Mouse (Mus musculus) intestine, embryonic 14.5 days (tissue): ENCODE measurements around the gene Ces2b. TPM values are rescaled to one million over a fixed set of nuclear protein-coding genes. Genes with fewer than 3 reads are reported as not detected.
"Not testable (repeated sequence)": the region's sequence is repeated elsewhere in the genome, so short reads cannot be mapped to it uniquely, and the experiment has no call there.

Source experiments
- ATAC-seq: fragments of 200-750 bp; cut with Nextera tagmentation; replicated peaks from 2 replicates; pipeline ENCODE4 v1.8.0; 2017; ENCODE audit warnings: low read depth, moderate number of reproducible peaks, moderate TSS enrichment, moderate library complexity; ENCODE audit not compliant: low FRiP score, low TSS enrichment
- DNase-seq: peaks from one replicate; pipeline ENCODE4 v3.0.0-alpha.2; 2018; ENCODE audit warnings: low spot score
- H3K27ac ChIP-seq: fragments of 300-500 bp; sonication (generic); 2 replicates; pipeline ENCODE4 v1.5.1; 2014; ENCODE audit warnings: low read depth, mild to moderate bottlenecking, control low read depth
- H3K27me3 ChIP-seq: fragments of 300-500 bp; sonication (generic); replicated peaks from 2 replicates; pipeline ENCODE4 v1.6.1; 2014; ENCODE audit warnings: low read length, control low read depth; ENCODE audit not compliant: control insufficient read depth, insufficient read depth
- H3K36me3 ChIP-seq: fragments of 300-500 bp; sonication (generic); 2 replicates; pipeline ENCODE4 v1.6.1; 2014; ENCODE audit warnings: low read length, control low read depth; ENCODE audit not compliant: control insufficient read depth, insufficient read depth
- H3K4me1 ChIP-seq: fragments of 300-500 bp; sonication (generic); replicated peaks from 2 replicates; pipeline ENCODE4 v1.6.1; 2014; ENCODE audit warnings: low read length, control low read depth, mixed read lengths; ENCODE audit not compliant: control insufficient read depth, insufficient read depth
- H3K4me2 ChIP-seq: fragments of 300-500 bp; sonication (generic); 2 replicates; pipeline ENCODE4 v1.6.1; 2014; ENCODE audit warnings: low read length
- H3K4me3 ChIP-seq: fragments of 300-500 bp; sonication (generic); 2 replicates; pipeline ENCODE4 v1.5.1; 2014; ENCODE audit warnings: low read depth, low read length, control low read depth, mixed read lengths
- H3K9ac ChIP-seq: fragments of 300-500 bp; sonication (generic); 2 replicates; pipeline ENCODE4 v1.6.1; 2014; ENCODE audit warnings: mild to moderate bottlenecking, low read length
- H3K9me3 ChIP-seq: fragments of 300-500 bp; sonication (generic); 2 replicates; pipeline ENCODE4 v1.6.1; 2016; ENCODE audit warnings: low read length, control low read depth; ENCODE audit not compliant: control insufficient read depth
- WGBS: fragments of 180-500 bp; shearing (Covaris S2); extraction: QIAGEN DNeasy Blood & Tissue Kit; methylation state at CpG from one replicate; pipeline ENCODE4 v1.1.7; 2014; 5-methylcytosine and 5-hydroxymethylcytosine counted together
- polyA plus RNA-seq: library from polyadenylated mRNA; unstranded; fragments of >200 nt; fragmentation: Nextera tagmentation; extraction: Ambion mirVana; gene quantifications from 2 replicates; pipeline ENCODE4 v1.2.1, GENCODE M21; 2014

Gene Ces2b
- polyA plus RNA-seq, 1 experiment from 2014 or later: 0.27 TPM

- Histone ChIP-seq H3K4me3 (no peak overlapping the region), H3K36me3 (no peaks in the 10 kb centered on the region), H3K9me3 (no peaks in the 10 kb centered on the region), H3K27me3 (no peaks in the 10 kb centered on the region), H3K9ac (no peak overlapping the region), H3K27ac (no peak overlapping the region), H3K4me2 (no peak overlapping the region), H3K4me1 (no peaks in the 10 kb centered on the region)
- DNase-seq: peak; percentile 36
- WGBS: 79% methylated on average over 1 of the region's 1 CpGs
- no peak for ATAC-seq
Observed at GRCm38 (mm10) chr8:104826912-104827311, 4.5 kb upstream of the Ces2b start.

DNA sequence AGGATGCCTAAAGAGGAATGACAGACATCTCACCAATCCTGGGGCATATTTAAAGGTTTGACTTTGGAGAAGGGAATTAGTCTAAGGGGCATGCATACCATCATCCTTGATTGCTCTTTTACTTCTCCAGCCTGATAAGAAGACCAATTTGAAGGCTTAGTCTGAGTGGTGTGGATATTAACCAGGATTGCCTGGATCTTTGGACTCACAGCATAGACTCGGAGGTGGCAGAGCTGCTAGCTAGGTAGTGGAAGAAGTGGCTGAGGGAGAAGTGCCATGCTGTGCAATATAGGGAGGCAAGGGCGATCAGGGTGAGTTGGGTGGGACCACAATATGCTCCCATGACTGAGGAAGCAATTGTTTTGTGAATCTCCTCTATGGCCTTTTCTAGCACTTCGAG is 3.2 kb upstream of the Ces2b start:
- no peaks in the 10 kb centered on the region for H3K27me3 ChIP-seq
- H3K9ac ChIP-seq: no peak overlapping the region
- DNase-seq: peak; percentile 1
- H3K4me2 ChIP-seq: no peak overlapping the region
- no peaks in the 10 kb centered on the region for H3K4me1 ChIP-seq
- no peak overlapping the region for H3K4me3 ChIP-seq
- H3K9me3 ChIP-seq: no peaks in the 10 kb centered on the region
- H3K27ac ChIP-seq: no peak overlapping the region
- WGBS: 76% methylated on average over 3 of the region's 3 CpGs
- no peaks in the 10 kb centered on the region for H3K36me3 ChIP-seq
- no peak for ATAC-seq

GRCm38 (mm10) chr8:104841360-104842078 is 10.1 kb downstream of the Ces2b start:
- H3K27me3 ChIP-seq: no peaks in the 10 kb centered on the region
- H3K9me3 ChIP-seq: no peaks in the 10 kb centered on the region
- no peak for DNase-seq
- H3K36me3 ChIP-seq: no peaks in the 10 kb centered on the region
- no peak overlapping the region for H3K4me3 ChIP-seq
- no peaks in the 10 kb centered on the region for H3K4me1 ChIP-seq
- WGBS: 84% methylated on average over 3 of the region's 3 CpGs
- no peak overlapping the region for H3K9ac ChIP-seq
- H3K27ac ChIP-seq: no peak overlapping the region
- no peak for ATAC-seq
- no peak overlapping the region for H3K4me2 ChIP-seq

DNA sequence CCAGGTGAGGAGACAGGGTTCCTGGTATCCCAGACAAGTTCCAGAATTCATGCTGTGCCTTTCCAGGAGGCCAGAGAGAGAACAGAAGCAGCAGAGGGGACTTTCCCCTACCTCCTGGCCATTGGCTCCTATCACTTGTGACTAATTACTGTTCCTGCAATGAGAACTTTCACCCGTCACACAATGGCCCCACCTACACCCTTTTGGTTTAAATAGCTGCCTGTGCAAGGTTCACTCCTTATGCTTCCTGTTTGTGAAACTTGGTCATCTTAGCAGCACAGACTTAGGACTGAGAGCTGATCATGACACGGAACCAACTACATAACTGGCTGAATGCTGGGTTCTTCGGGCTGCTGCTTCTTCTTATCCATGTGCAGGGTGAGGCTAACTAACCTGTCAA is 15.5 kb downstream of the Ces2b start, which contains the start of gene Ces2c:
Ces2c (plus strand) TSS at position 238 of the 400 bp plus-strand sequence.
- no peak within 1 kb of the TSS for H3K27ac ChIP-seq
- WGBS: 81% methylated on average over 3 of the region's 3 CpGs
- H3K4me2 ChIP-seq: no peak within 1 kb of the TSS
- DNase-seq (no peak), ATAC-seq (no peak)
- H3K27me3 ChIP-seq: no peaks in the 10 kb centered on the region
- H3K4me3 ChIP-seq: no peak within 1 kb of the TSS
- H3K36me3 ChIP-seq: no peaks in the 10 kb centered on the region
- H3K9ac ChIP-seq: no peak within 1 kb of the TSS
- H3K9me3 ChIP-seq: no peaks in the 10 kb centered on the region
- H3K4me1 ChIP-seq: no peaks in the 10 kb centered on the region

DNA sequence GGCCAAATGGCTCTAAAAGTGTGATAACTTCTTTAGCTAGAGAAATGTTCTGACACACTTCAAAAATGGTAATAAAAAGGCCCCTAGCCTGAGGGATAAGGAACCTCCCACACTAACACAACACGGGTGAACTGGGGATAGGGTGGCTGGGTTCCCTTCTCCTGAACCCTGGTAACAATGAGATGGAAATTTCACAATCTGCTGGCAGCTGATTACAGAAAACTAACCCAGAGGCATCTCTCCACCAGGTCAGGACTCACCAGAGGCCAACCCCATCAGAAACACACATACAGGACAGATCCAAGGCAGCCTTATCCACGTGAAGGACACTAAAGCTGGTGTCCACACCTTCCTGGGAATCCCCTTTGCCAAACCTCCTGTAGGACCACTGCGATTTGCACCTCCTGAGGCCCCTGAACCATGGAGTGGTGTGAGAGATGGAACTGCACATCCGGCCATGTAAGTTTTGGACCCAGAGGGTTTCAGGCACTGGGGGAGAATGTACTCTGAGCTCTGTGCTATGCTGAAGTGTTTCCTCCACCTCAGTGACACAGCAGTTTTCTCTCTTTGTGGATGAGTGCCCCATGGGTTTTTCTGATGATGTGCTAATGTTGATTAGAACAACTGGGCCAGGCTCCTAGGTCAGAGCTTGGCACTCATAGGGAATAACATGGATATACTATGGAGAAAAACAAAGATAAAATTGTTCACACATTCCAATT is 16.5 kb downstream of the Ces2b start:
- WGBS: 73% methylated on average over 4 of the region's 4 CpGs

GRCm38 (mm10) chr8:104866844-104867531 is 35.6 kb downstream of the Ces2b start:
- not testable (repeated sequence) for H3K4me1 ChIP-seq, ATAC-seq, H3K9ac ChIP-seq, H3K4me3 ChIP-seq, H3K36me3 ChIP-seq, H3K27ac ChIP-seq, H3K9me3 ChIP-seq, DNase-seq, H3K4me2 ChIP-seq, H3K27me3 ChIP-seq
- no CpG with 5 or more reads among the region's 4 CpGs for WGBS

More for the DNA sequence above, 16.5 kb downstream of the Ces2b start:
- Histone ChIP-seq H3K9me3 (no peaks in the 10 kb centered on the region), H3K36me3 (no peaks in the 10 kb centered on the region), H3K4me1 (no peaks in the 10 kb centered on the region), H3K9ac (no peak overlapping the region), H3K4me3 (no peak overlapping the region), H3K27me3 (no peaks in the 10 kb centered on the region), H3K27ac (no peak overlapping the region), H3K4me2 (no peak overlapping the region)
- no peak for DNase-seq
- no peak for ATAC-seq

DNA sequence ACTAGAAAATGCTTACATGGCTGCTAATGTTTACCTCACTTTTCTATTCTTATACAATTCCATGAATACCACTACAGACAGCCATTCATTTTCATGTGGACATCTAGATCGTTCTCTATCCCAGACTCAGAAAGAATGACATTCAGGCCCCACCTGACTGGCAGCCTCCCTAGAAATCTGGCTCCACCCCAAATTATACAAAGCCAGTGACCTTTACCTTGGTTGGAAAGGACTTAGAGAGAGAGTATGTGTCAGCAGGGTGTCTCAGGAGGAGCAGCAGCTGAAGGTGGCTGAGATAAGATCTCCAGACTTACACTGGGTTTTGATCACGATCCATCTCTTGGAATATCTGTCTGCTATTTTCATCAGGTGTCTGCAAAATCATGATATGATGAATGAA is 37.5 kb downstream of the Ces2b start:
- H3K9ac ChIP-seq, H3K4me2 ChIP-seq, H3K4me1 ChIP-seq, ATAC-seq, H3K27me3 ChIP-seq, H3K27ac ChIP-seq, DNase-seq, H3K36me3 ChIP-seq, H3K9me3 ChIP-seq, H3K4me3 ChIP-seq: not testable (repeated sequence)
- whole genome bisulfite sequencing: no CpG with 5 or more reads among the region's 2 CpGs

DNA sequence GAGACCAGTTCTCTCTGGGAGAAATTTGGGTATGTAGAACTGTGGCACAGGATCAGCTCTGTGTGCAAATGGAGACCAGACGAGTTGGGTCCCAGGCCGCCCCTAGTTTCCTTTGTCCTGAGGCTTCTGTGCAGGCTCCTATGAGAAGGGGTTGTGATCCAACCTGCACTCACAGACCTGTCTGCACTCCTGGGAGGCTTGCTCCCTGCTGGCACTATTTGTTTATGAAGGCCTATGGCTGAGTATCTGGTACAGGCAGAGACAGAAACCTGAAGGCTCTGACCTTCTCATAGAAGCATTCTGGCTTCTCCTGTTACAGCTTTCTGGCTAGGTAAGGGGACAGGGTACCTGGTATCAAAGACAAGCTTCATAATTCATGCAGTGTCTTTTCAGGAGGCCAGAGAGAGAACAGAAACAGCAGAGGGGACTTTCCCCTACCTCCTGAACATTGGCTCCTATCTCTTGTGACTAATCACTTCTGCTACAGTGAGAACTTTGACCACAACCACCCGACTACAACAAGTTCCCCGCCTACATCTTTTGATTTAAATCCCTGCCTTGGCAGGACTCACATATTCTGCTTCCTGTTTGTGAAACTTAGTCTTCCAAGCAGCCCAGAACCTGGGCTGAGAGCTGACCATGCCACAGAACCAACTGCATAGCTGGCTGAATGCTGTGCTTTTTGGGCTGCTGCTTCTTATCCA is 55.0 kb downstream of the Ces2b start:
- H3K4me2 ChIP-seq, DNase-seq, H3K9ac ChIP-seq, H3K9me3 ChIP-seq, H3K27ac ChIP-seq, H3K4me3 ChIP-seq, H3K27me3 ChIP-seq, H3K4me1 ChIP-seq, H3K36me3 ChIP-seq: not testable (repeated sequence)
- no CpG with 5 or more reads among the region's 4 CpGs for WGBS
- peak; percentile 77 for ATAC-seq
